Mouse (Mus musculus) gastrocnemius, postnatal 4 days (tissue): ENCODE data around the gene Zranb3. TPM values are rescaled to one million over a fixed set of nuclear protein-coding genes. Genes with fewer than 3 reads are reported as not detected.
"Not testable (repeated sequence)": the region's sequence is repeated elsewhere in the genome, so short reads cannot be mapped to it uniquely, and the experiment has no call there.

Experiments
- DNase-seq, 2 experiments: peaks; one replicate each; pipeline ENCODE4 v3.0.0; 2021 to 2022; ENCODE audit warnings: low spot score in 2 of 2, mixed read lengths in 2 of 2
- long read RNA-seq, 2 experiments: library from polyadenylated mRNA; stranded (forward); transcript quantifications; one replicate each; pipeline ENCODE4 v2.0.0; 2021
- total RNA-seq, 2 experiments: library from RNA; stranded (reverse); gene quantifications; 2 replicates each; pipeline ENCODE4 v1.2.3; 2021

Zranb3 gene
- 1 to 10 TPM; 7.1 to 8.2 TPM for total RNA-seq
- long read RNA-seq, experiment 1, partial matches to known transcripts: 0 of 2 reads
- long read RNA-seq, experiment 1, other reads (novel, unspliced or antisense): 1 of 2 reads
- long read RNA-seq, experiment 2, partial matches to known transcripts: 1 of 2 reads
- long read RNA-seq, experiment 2, other reads (novel, unspliced or antisense): 1 of 2 reads

DNA sequence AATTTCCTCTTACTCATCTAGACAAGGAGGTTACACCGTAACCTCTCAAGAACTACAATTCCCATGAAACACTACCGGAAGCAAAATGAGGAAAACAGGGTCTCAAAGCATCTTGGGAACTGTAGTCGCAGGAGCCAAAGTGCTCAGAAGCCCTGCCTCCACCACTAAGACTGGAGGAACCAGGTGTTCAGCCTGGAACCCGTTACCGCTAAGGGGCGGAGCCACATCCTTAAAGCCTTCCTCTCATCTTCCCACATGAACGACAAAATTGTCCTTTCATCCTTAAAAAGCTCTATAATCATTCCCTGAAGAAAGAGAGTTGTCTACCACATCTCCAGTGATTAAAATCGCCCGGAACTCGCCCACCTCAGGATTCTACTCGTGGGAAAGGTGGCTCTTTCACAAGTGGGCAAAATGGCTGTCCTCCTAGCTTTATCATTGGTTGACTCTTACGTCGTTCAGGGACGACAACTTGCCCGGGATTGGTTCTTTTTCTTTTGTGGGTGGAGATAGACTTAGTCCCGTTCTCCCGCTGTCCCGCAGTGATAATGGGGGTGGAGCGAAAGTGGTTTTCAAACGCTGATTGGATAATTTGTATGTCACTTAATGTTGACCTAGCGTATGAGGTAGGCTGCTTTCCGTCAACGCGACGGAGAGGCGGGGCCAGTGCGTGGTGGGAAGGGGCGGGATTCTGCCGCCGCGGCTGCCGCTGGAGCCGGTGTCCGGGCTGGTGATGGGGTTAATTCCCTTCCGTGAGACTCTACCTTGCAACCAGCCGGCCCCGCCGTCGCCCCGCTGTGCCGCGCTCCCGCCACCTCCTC is at the start of gene Zranb3, which contains the start of gene R3hdm1:
TSS of gene Zranb3 (minus strand) at position 407 of the 821 bp plus-strand sequence.
TSS of gene R3hdm1 (plus strand) at position 661 of the 821 bp plus-strand sequence.
- DNase-seq: peak; percentile 80 to 94

DNA sequence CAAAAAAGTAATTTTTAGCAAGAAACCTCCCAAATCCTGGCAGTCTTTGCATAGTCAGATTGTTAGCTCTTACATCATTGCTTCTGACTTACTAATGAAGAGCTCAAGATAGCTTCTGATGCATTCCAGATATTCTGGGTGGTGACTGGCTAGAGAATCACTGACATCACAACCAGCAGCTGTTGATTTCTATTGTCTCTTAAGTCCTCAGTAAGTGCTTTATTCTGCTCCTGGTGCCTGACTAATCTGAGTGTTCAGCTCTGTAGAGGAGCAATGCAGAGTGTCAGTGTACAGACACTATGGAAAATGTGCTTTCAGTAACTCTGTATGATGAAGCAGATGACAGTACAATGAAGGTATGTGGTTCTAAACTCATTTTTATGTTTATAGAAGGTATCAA is 38.9 kb upstream of the Zranb3 start:
- no peak for DNase-seq

DNA sequence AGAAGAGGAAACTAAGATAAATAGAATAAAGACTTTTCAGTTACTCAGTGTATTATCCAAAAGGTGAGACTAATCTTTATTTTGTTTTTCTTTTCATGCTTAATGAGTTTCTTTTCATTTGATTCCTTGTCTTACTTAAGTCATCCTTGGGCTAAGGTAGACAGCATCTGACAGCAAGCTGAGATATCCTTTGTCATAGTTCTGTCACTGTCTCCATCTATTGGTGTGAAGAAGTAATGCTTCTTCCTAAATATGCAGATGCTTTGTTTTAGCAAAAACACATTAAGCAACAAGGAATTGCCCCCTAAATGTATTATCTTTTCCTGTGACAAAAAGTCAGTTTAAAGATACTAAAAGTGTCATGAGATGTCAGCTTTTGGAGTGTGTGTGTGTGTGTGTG is 38.2 kb upstream of the Zranb3 start:
- no peak for DNase-seq

DNA sequence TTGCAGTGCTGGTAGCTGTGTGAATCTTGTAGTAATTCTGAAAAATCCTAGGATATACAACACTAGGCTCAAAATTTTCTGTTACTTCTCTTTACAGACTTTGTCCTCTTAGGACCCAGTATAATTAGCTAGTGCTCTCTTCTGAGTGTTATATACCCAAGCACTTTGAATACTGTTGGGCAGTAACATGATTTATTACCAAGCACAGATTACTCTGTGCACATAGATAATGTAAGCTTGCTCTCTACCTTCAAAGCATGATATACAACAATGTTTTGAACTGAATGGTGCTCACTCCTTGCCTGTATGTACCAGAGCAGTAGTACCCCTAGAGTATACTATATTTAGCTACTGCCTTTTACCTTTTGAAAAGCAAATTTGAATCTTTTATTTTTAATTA is 33.4 kb upstream of the Zranb3 start:
- not testable (repeated sequence) for DNase-seq

DNA sequence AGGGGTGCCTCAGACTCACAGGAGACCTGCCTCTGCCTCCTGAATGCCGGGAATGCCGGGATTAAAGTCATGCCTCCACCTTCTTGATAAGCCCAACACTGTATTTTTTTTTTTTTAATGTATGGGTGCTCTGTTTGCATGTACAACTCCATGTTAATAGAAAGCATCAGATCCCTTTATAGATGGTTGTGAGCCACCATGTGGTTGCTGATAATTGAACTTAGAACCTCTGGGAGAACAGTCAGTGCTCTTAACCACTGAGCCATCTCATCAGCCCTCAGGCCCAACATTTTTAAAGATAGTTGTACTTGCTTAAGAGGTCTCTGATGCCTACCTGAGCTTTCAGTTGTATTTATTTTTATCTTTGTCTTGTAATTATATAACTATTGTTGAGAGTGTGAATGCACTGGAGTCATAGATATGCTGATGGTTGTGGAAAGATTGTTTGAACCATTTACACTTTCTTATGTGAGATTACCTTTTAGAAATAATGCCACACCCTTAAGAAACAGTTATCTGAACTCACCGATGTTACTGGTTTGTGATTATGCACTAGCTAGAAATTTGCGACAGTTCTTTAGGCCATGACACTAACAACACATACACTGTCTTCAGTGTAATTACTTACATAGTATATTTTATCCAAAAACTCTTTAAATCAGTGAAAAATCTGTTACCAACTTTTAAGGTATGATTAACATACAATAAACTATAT is 18.2 kb upstream of the Zranb3 start:
- no peak for DNase-seq

DNA sequence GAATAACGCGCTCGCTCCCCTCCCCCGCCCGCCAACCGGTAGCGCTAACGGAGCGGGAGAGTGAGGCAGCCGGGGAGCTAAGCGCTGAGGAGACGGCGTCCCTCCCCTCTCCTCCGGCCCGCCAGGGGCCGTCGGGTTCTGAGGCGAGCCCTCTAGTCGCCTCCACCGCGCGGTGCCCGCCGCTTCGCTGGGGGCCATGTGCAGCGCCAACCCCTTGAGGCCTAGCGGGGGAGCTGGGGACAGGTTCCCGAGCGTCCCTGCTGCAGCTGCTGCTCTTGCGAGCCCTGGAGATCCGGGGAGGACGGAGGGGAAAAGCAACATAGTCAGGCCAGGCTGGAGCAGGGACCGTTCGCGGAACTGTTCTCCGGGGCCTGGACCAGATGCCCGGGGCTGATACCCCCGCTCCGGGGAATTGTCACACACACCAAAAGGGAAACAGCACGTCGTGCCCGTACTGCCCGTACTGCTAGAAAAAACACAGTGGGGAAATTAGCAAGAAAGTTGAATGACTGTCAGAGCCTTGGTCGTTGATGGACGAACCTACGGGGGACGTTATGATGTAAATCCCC is 757 bp upstream of the Zranb3 start:
- no peak for DNase-seq

DNA sequence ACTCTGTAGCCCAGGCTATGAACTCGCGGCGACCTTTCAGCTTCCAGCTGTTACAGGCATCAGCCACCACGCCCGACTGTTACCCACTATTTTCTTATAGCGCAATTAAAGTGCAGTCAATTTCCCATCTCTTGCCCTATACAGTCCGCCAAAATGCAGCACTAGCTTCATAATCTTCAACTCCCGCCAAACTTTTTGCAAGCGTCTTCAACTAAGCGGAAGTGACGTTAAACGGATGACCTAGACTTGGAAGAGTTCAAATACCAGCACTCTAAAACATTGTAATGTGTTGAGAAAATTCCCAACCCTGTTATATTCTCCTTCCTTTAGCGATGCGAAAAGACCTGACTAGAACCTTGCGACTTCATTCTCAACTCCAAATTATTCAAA is 601 bp downstream of the Zranb3 start:
- DNase-seq: peak in 1 of 2 experiments; percentile 33

DNA sequence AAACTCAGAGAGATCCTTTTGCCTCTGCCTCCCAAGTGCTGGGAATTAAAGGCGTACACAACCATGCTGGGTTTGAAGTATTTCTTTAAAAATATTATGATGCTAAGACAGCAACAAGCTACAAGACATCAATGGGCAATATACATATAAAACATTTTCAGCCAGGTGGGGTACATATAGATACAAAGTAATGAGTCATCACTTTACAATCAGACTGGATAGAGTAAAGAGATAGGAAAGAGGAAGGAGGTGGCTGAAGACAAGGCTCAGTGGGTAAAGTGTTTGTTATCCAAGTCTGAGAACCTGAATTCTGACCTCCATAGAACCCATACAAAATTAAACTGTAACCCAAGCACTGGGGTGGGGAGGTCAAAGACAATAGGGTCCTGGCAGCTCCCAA is 4.5 kb downstream of the Zranb3 start:
- DNase-seq: no peak

DNA sequence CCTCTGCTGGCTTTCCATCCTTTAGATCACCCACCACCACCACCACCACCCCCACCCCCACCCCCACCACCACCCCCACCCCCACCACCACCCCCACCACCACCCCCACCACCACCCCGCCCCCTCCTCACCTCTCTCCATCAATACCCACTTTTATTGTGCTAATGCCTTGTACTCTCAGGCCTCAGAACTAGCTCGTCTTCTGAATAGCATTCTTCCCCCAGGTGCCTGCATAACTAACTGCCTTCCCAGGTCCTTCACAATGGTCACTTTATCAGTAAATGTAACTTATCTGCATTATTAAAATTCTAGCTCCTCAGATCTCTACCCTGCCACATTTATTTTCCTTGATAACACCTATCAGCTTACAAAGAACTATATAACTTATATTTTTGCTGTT is 8.2 kb downstream of the Zranb3 start:
- no peak for DNase-seq

DNA sequence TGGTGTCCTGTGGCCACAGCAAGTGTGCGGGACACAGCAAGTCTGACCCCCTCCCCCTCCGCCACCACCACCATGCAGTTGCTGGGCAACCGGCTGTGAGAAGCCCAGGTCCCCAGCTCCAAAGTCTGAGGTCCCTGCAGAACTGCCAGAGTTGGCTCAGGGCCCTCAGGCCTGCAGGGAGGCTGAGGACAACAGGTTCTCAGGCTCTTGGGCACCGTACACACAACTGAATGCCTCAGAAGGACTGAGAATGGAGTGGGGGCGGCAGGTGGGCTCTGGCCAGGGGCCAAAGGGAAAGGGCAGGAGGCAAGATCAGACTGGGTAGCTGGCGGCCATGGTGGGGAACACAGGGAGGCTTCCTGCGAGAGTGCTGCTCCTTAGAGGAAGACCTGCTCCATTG is 20.0 kb downstream of the Zranb3 start:
- no peak for DNase-seq

DNA sequence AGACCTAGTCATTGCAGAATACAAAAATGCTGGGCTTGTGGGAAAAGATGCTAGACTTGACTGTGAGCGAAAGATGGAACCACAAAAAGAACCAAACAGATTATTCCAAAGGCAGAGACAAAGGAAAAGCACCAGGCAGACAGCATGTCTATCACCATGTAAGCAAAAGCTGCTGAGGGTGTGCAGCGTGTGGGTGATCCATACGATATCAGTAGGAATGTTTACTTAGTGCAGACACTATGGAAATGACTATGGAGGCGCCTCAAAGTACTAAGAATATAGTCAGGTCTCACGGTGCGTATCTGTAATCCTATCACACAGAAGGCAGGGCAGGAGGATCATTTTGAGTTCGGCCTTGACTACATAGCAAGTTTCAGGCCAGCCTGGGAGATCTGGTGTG is 21.0 kb downstream of the Zranb3 start:
- no peak for DNase-seq

DNA sequence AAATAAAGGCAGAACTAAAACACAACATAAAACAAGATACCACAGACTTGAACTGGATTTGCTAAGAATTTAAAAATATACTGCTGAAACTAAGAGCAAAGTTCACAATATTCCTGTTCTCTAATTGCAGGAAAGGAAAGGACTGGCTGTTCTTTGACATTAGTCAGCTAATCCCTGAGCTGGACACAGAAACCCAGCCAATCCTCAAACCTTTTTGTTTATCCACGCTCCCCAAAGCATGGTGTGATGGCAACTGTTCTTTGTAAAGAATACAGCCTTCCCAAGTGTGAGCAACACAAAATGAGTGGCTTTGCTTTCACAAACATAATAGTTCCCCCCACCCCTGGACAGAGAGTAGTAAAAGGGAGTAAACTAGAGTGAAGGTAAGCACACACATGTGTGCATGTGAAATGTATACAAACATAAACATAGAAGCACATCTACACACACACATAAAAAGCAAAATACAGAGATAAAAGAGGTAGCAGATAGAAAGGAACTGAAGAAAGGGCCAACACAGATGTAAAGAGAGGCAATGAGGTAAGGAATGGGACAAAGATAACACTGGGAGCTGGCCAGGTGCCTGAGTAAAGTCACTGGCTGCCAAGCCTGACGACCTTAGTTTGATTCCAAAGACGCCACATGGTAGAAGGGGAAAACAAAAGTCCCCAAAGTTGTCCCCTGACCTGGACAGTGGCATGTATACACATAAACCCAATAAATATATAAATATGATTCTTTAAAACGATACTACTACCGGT is 21.7 kb downstream of the Zranb3 start:
- no peak for DNase-seq

DNA sequence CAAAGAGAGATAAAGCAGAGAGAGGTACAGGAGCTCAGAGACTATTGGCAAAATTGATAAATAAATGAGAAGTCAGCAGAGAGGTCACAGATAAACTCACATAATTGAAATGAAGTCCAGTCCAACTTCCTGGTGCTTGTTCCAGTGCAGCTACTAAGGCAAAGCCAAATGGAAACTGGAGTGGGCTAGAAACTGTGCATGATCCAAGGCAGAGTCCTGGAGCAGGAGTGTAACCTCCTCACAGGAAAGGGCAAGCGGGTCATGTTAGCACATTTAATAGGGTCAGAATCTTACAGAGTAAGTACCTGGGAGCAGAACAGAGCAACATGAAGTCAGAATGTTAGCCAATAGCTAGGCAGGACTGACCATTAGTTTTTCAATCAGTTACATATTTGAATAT is 24.2 kb downstream of the Zranb3 start:
- no peak for DNase-seq

DNA sequence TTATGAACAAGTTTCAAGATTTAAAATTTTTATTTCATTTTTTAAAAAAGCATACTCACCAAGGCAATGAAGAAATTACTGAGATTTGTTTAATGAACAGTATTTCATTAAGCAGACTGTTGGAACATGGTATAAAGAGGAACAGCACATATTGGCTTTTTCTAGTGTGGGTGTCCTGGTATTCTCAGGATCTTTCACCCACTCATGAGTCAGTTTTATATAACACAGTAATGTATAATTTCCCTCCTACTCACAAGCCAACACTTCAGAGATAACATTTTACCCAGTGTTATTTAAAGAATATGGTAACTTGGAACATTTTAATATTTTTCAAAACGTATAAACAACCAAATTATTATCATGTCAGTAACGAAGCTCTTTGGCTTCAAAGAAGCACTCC is 25.1 kb downstream of the Zranb3 start:
- no peak for DNase-seq

DNA sequence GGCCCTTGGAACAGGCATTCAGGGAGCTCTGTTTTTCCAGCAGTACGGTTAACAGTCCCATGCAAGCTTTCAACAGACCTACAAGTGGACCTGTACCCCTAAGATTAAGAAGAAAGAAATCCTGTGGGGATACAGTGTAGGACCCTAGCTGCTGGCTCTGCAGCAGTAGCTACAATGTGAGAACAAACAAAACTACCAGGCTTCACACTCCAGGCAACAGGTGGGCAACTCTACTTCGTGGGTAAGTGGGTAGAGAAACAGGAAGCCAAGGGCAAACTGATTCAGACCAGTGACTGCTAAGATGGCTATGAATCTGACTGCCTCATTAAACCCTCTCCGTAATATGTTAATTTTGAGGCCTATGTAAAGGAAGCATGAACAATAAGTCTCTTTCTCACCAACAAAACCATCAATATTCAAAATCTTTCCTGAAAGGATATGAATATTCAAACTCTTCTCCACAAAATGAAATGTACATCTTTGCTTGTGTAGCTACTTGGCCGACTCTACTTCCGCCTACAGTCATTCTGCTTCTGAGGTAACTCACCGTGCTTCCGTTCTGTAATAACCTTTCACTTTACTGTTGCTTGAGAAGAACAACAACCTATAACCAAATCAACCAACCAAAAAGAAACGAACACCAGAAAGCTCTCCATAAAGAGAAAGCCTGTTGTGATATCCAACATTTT is 25.9 kb downstream of the Zranb3 start:
- no peak for DNase-seq

DNA sequence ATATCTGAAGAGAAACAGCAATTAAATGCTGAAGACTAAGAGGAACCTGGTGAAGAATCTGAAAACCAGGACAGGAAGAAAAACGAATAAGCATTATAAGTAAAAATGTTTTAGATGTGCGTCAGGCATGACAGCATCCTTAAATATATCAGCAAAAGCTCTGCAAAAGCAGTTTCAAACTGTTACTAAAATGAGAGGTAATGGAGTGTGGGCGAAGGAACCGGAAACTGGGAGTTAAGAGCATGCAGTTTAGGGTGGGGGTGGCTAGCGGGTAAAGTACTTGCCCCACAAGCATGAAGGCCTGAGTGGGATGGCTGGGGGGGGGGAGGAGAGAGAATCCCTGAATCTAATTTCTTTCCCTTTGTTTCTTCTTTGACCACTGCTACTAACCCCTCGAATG is 29.8 kb downstream of the Zranb3 start:
- DNase-seq: no peak

DNA sequence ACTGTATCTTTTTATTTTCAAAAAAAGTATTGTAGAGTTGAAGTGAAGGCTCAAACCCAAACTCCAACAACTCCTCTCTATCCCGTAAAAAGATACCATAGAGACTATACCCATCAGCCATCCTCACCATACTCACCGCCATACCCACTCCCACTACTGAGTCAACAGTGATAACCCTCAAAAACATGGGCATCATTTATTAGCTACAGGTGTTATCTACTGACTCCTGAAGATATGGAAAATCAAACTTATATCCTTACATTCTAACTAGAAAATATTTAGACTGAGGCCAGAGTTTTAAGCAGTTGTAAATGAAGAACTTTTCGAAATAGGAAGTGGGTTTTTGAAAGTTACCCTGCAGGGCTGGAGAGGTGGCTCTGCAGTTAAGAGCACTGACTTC is 32.8 kb downstream of the Zranb3 start:
- no peak for DNase-seq

DNA sequence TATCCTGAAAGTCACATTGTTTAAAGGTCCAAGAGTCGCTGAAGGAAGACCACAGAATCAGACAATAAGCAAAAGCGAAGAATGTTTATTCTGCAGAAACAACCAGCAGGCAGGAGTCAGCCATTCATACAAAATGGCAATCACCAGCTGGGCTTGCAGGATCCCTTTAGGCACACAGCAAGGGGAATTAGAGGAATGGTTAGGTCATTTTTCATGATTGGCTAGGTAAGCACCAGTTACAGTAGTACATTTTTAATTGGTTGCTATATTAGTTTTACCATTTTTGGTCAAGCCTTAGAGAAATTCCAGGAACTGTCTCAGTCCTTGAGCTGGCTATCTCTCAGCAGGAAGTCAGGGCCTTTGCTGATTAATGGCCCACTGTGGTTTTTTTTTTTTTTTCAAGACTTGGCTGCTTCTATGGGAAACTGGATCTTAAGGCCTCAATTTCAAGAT is 33.9 kb downstream of the Zranb3 start:
- DNase-seq: no peak

DNA sequence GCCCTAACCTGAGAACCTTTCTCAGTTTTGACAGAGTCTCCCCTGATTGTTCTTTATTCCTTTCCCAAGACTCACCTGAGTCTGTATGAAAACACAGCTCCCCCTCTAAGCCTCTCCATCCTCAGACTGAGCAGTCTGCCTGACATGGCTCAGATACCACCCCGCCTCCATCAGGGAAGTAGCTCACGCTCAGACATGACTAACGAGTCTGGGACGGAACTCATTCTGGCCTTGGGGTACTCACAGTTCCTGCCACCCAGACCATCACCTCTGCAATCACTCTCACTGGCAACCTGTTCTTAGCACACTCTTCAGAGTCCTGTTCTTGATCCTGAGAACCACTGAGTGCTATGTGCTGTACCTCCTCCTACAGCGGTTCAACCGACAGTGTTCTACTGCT is 38.1 kb downstream of the Zranb3 start:
- no peak for DNase-seq

DNA sequence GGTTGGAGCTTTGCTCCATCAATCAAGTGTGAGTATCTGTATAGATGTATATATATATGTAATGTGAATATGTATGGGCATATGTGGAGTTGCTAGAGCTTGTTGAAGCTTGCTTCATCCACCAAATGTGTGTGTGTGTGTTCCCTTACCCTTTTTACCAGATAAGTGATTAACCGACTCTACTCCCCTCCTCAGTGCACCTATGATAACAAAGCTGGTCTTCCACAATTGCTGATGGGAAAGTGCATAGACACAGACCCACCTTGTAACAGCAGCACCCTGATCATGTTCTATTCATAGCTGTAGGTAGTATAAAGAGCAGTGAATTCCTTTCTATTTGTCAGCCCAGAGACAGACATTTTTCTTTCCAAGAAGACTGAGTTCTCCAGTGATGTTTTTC is 40.7 kb downstream of the Zranb3 start:
- DNase-seq: no peak
